Mouse (Mus musculus) gastrocnemius, adult 18-20 months (tissue): ENCODE data around the gene Ugt1a6b. TPM values are rescaled to one million over a fixed set of nuclear protein-coding genes. Genes with fewer than 3 reads are reported as not detected.
"Not testable (repeated sequence)": the region's sequence is repeated elsewhere in the genome, so short reads cannot be mapped to it uniquely, and the experiment has no call there.

Experiments used
- DNase-seq: peaks from one replicate; pipeline ENCODE4 v3.0.0; 2021; ENCODE audit warnings: low spot score
- total RNA-seq, 2 experiments: library from RNA; stranded (reverse); gene quantifications; 2 replicates each; pipeline ENCODE4 v1.2.3; 2021

Gene Ugt1a6b
- total RNA-seq, 2 experiments from 2014 or later, result 0.34 to 0.64 TPM

GRCm38 (mm10) chr1:88120550-88120949, 17.5 kb downstream of the Ugt1a6b start:
- DNase-seq, result not testable (repeated sequence)

GRCm38 (mm10) chr1:88121521-88121920, 18.5 kb downstream of the Ugt1a6b start:
- not testable (repeated sequence) for DNase-seq

- DNase-seq, result not testable (repeated sequence)
These were observed 22.8 kb downstream of the Ugt1a6b start for GRCm38 (mm10) chr1:88125827-88126360.

- not testable (repeated sequence) for DNase-seq
These were observed 26.0 kb downstream of the Ugt1a6b start for GRCm38 (mm10) chr1:88129091-88129490.

- DNase-seq, result not testable (repeated sequence)
These were observed 27.2 kb downstream of the Ugt1a6b start for GRCm38 (mm10) chr1:88130223-88130622.

- DNase-seq, result no peak
These were observed 30.9 kb downstream of the Ugt1a6b start for GRCm38 (mm10) chr1:88133908-88134456.

- peak; percentile 39 for DNase-seq
These were observed 31.5 kb downstream of the Ugt1a6b start, which contains the start of gene Ugt1a6a for GRCm38 (mm10) chr1:88134457-88135011. Ugt1a6a (plus strand) TSS chr1:88134809.

GRCm38 (mm10) chr1:88135229-88135904, 32.3 kb downstream of the Ugt1a6b start:
- not testable (repeated sequence) for DNase-seq

GRCm38 (mm10) chr1:88136646-88137045, 33.6 kb downstream of the Ugt1a6b start:
- DNase-seq, result no peak

GRCm38 (mm10) chr1:88137264-88137663, 34.2 kb downstream of the Ugt1a6b start:
- DNase-seq, result no peak

- DNase-seq, result no peak
These were observed 35.1 kb downstream of the Ugt1a6b start for GRCm38 (mm10) chr1:88138145-88138544.

- DNase-seq, result not testable (repeated sequence)
These were observed 37.4 kb downstream of the Ugt1a6b start for GRCm38 (mm10) chr1:88140492-88140891.

- peak; percentile 14 for DNase-seq
These were observed 41.1 kb downstream of the Ugt1a6b start for GRCm38 (mm10) chr1:88143966-88144675.

- DNase-seq, result not testable (repeated sequence)
These were observed 42.2 kb downstream of the Ugt1a6b start for GRCm38 (mm10) chr1:88145278-88145677.

- not testable (repeated sequence) for DNase-seq
These were observed 47.1 kb downstream of the Ugt1a6b start for GRCm38 (mm10) chr1:88150133-88150532.

- DNase-seq, result no peak
These were observed 55.4 kb downstream of the Ugt1a6b start for GRCm38 (mm10) chr1:88158430-88158829.

GRCm38 (mm10) chr1:88165711-88166110, 62.7 kb downstream of the Ugt1a6b start, which contains the start of gene Ugt1a5:
Ugt1a5 (plus strand) TSS chr1:88166012.
- no peak for DNase-seq

- DNase-seq, result not testable (repeated sequence)
These were observed 69.1 kb downstream of the Ugt1a6b start for GRCm38 (mm10) chr1:88172190-88172589.

GRCm38 (mm10) chr1:88179657-88180056, 76.6 kb downstream of the Ugt1a6b start:
- DNase-seq, result no peak

GRCm38 (mm10) chr1:88186325-88186935, 83.4 kb downstream of the Ugt1a6b start:
- DNase-seq, result no peak

GRCm38 (mm10) chr1:88192136-88192535, 89.1 kb downstream of the Ugt1a6b start:
- DNase-seq, result no peak
